Mouse (Mus musculus): ENCODE results near the gene Hist1h2bc. TPM values are rescaled to one million over a fixed set of nuclear protein-coding genes. Genes with fewer than 3 reads are reported as not detected.
A peak's percentile ranks its signal among the peaks of the same experiment; 100 is the strongest.
"Not testable (repeated sequence)": the region's sequence is repeated elsewhere in the genome, so short reads cannot be mapped to it uniquely, and the experiment has no call there.

The Hist1h2bc gene
- polyA plus RNA-seq, 1 experiment: 32.0 TPM

DNA sequence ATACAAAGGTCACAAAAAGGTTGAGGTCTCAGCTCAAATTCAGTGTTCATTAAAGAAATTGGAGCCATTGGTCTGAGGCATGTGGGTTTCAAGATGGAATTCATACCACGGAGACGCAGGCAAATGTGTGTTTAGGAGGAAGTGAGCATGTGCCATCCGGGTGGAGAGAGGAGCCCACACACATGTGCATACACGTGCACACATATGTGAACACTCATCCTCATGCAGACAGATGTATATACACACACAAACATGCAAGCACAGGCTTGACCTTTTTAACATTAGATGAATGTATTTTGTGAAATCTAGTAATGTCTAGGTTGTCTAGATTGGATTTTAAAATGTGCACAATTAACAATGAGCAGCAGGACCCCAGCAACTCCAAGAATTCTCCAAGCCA is 18.2 kb downstream of the Hist1h2bc start:
- TF ChIP-seq POLR2A (IDR thresholded peaks at IDR 0.05; ENCODE audit: borderline replicate concordance, extremely low read depth, insufficient read depth, insufficient read length, poor library complexity, severe bottlenecking): no peak
- TF ChIP-seq CTCF (IDR thresholded peaks at IDR 0.05; ENCODE audit: borderline replicate concordance, extremely low read depth, insufficient read depth, insufficient read length): no peak
- DNase-seq (ENCODE audit: low read depth): no peak

DNA sequence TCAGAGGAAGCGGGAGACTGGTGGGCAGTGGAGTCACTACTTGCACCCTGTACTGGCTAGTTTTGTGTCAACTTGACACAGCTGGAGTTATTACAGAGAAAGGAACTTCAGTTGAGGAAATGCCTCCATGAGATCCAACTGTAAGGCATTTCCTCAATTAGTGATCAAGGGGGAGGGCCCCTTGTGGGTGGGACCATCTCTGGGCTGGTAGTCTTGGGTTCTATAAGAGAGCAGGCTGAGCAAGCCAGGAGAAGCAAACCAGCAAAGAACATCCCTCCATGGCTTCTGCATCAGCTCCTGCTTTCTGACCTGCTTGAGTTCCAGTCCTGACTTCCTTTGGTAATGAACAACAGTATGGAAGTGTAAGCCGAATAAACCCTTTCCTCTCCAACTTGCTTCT is 18.8 kb downstream of the Hist1h2bc start:
- DNase-seq (ENCODE audit: low read depth): not testable (repeated sequence)

DNA sequence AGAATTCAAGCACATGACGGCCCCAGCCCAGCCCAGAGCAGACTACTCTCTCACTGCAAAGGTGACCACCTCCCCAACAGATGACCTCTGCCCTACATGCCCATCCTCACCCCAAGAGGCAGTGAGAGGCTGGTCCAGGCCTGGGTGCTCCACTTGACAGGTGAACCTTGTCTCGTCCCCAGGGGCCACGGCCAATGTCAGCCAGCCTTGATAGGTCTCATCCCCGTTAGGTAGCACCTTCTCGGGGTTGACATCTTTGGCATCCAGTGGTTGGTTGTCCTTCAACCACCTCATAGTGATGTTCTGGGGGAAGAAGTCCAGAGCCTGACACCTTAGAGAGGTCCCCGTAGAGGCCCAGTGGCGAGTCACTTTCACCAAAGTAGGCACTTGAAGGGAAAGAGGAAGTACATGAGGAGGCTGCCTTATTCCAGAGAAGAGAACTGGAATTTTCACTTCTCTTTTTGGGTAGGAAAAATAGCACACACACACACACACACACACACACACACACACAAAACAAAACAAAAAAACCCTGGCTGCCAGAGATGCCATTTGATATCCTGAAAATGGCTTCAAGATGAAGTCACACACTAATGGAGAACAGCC is 21.9 kb downstream of the Hist1h2bc start:
- TF ChIP-seq POLR2A (IDR thresholded peaks at IDR 0.05; ENCODE audit: borderline replicate concordance, extremely low read depth, insufficient read depth, insufficient read length, poor library complexity, severe bottlenecking) (no peak), CTCF (IDR thresholded peaks at IDR 0.05; ENCODE audit: borderline replicate concordance, extremely low read depth, insufficient read depth, insufficient read length) (no peak)
- DNase-seq (ENCODE audit: low read depth): no peak

DNA sequence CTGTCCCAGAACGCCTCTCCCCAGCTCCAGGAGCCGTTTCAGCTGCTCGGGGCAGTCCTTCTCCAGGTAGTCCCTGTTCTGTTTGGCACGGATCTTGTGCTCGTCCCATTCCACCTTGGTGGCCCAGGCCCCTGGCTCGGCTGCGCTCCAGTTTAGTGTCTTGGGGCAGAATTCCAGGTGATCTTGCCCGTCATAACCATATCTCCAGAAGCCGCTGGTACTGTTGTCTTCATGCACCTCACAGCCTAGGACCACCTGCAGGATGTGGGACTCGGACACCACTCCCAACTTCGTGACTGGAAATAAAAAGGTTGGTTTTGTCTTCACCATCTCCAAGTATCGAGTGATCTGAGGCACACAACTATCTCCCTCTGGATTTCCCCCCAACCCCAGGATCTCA is 22.8 kb downstream of the Hist1h2bc start:
- no peak for DNase-seq (ENCODE audit: low read depth)
- TF ChIP-seq CTCF (IDR thresholded peaks at IDR 0.05; ENCODE audit: borderline replicate concordance, extremely low read depth, insufficient read depth, insufficient read length): no peak
- TF ChIP-seq POLR2A (IDR thresholded peaks at IDR 0.05; ENCODE audit: borderline replicate concordance, extremely low read depth, insufficient read depth, insufficient read length, poor library complexity, severe bottlenecking): no peak

DNA sequence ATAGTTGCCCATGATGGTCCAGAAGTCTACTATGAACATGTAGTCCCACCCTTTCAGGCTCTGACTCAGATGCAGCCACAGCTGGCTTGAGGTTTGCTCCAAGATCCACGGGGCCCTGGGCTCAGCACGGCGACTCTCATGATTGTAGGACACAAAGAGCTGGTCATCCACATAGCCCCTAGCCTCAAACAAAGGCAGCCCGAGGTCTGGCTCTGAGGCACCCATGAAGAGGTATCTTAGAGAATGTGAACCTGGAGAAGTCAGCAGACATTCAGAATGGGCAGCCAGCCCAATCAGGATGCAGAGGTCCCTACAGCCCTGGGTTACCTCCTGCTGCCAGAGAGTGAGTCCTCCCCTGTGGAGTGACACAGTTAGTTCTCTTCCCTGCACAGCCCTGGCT is 24.0 kb downstream of the Hist1h2bc start:
- no peak for DNase-seq (ENCODE audit: low read depth)
- TF ChIP-seq CTCF (IDR thresholded peaks at IDR 0.05; ENCODE audit: borderline replicate concordance, extremely low read depth, insufficient read depth, insufficient read length) (no peak), POLR2A (IDR thresholded peaks at IDR 0.05; ENCODE audit: borderline replicate concordance, extremely low read depth, insufficient read depth, insufficient read length, poor library complexity, severe bottlenecking) (no peak)

DNA sequence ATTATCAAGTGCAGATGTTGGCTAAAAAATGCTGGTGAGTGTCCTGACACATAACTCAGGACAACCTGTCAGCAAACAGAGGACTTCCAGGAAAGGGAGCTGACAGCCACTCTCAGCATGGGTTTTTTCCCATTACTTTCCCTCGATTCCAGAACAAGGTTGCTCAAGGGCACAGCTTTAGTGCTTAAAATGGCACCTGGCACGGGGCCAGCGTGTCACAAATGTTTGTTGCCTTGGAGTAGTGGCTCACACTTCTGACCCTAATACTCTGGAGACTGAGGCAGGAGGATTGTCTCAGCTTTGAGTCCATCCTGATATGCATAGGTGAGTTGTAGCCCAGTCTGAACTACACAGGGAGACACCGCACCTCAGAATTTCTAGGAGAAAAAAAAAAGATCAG is 24.7 kb downstream of the Hist1h2bc start:
- TF ChIP-seq CTCF (IDR thresholded peaks at IDR 0.05; ENCODE audit: borderline replicate concordance, extremely low read depth, insufficient read depth, insufficient read length) (no peak), POLR2A (IDR thresholded peaks at IDR 0.05; ENCODE audit: borderline replicate concordance, extremely low read depth, insufficient read depth, insufficient read length, poor library complexity, severe bottlenecking) (no peak)

DNA sequence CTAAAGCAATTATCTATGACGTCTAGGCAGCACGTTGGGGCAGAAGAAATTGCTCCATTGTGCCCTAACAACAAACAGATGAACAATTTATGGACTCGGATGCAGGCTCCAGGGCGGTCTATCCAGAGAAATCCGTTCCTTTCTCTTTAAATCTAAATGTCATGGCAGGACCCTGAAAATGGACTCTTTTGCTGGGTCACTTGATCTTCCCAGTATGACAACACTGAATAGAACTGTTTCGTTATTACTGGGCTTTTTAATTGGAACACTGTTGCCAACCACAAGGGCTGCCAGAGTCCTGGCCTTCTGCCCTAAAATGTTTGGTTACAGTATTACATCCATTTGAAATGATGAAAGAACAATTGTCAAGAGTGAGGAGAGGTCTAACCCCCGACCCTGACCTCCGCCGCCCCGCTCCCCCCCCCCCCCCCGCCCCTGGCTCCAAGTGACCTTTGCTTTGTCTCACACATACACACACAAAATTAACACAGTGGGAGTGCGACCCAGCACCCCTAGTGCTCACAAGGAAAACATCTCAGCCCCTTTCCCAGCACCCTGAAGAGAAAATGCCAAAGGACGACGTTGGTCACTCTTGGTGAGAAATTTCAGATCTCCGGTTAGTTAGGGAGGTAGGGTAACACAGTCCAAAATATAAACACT is 25.8 kb downstream of the Hist1h2bc start:
- peak; percentile 35 for DNase-seq (ENCODE audit: low read depth)

More for the DNA sequence above, 24.7 kb downstream of the Hist1h2bc start:
- DNase-seq (ENCODE audit: low read depth): no peak

DNA sequence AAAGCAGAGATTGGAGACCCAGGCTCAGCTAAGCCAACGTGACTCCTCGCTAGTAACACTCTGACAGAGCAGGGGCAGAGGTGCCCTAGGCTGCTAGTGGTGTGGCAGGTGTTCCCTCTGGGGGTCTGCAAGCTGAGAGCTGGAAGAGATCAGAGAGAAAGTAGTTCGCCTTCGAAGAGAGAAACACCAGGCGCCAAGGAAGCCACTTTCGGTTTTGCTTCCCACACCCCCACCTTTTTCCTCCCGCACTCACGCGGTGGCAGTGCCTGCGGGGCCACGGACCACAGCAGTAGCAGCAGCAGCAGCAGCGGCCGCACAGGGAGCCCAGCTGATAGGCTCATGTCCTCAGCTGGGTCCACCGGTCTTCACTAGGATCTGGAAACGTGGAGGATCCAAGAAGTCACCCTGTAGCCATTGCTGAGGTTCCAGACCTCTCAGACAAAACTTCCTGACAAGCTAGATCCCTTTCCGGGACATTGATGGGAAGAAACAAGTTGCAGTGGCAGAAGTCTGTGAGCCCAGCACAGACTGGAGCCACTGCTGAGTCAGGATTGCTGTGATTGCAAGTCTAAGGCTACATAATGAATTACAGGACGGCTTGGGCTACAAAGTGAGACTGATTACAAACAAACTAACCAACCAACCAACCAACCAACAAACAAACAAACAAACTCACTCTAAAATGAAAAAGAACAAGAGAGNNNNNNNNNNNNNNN is 26.5 kb downstream of the Hist1h2bc start, which contains the start of gene Hfe:
Hfe (minus strand) TSS at position 481 of the 716 bp plus-strand sequence.
- DNase-seq (ENCODE audit: low read depth): peak; percentile 51
- no peak for TF ChIP-seq CTCF (IDR thresholded peaks at IDR 0.05; ENCODE audit: borderline replicate concordance, extremely low read depth, insufficient read depth, insufficient read length)
- no peak for TF ChIP-seq POLR2A (IDR thresholded peaks at IDR 0.05; ENCODE audit: borderline replicate concordance, extremely low read depth, insufficient read depth, insufficient read length, poor library complexity, severe bottlenecking)

More for the DNA sequence above, 25.8 kb downstream of the Hist1h2bc start:
- no peak for TF ChIP-seq CTCF (IDR thresholded peaks at IDR 0.05; ENCODE audit: borderline replicate concordance, extremely low read depth, insufficient read depth, insufficient read length)

DNA sequence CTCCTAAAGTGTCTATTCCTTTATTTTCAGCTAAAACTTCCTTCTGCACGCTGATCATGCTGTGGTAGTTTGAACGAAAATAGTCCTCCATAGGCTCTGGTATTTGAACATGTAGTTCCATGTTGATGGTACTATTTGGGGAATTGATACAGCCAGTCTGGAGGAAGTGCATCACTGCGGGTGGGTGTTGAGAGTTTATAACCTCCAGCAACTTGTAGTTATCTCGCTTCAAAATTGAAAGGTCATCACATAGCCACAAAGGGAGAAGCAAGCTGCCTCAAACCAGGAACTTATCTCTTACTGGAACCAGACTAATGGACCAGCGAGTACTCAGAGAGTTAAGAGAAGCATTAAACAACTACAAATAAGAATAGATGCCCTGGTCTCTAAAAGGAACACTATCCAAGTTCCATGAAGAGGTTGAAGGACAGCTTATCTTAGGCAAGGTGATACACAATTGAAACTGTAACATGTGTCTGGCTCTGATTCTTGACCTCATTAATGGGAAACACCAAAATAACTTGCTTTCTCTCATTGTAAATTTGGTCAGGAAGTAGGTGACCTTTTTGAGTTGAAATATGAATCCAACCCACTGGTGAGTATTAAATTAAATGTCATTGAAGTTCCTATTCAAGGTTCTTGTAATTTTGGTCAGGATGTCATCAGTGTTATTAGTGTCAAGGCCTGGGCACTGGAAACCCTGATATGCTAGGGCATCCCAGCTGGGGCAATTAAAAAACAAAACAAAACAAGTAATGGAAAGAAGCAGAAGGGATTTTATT is 32.5 kb downstream of the Hist1h2bc start:
- no peak for TF ChIP-seq POLR2A (IDR thresholded peaks at IDR 0.05; ENCODE audit: borderline replicate concordance, extremely low read depth, insufficient read depth, insufficient read length, poor library complexity, severe bottlenecking)
- TF ChIP-seq CTCF (IDR thresholded peaks at IDR 0.05; ENCODE audit: borderline replicate concordance, extremely low read depth, insufficient read depth, insufficient read length): no peak
- no peak for DNase-seq (ENCODE audit: low read depth)

DNA sequence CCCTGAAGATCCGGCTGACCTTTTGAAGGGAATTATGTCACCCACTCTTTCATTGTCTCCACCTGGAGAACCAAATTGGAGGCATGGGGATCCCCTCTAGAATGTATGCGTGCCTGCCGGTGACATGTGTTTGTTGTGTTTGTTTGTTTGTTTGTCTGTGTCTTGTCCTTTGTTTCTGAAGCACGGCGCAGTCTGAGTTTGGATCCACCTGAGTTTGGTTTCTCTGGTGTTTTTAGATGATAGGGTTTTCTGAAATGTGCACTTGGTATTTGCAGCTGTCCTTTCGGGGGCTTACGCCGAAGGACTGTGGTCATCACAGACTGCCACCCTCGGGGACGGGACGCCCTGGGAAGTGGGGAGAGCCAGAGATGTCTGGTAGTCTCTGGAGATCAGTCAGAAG is 33.2 kb downstream of the Hist1h2bc start:
- no peak for DNase-seq (ENCODE audit: low read depth)

DNA sequence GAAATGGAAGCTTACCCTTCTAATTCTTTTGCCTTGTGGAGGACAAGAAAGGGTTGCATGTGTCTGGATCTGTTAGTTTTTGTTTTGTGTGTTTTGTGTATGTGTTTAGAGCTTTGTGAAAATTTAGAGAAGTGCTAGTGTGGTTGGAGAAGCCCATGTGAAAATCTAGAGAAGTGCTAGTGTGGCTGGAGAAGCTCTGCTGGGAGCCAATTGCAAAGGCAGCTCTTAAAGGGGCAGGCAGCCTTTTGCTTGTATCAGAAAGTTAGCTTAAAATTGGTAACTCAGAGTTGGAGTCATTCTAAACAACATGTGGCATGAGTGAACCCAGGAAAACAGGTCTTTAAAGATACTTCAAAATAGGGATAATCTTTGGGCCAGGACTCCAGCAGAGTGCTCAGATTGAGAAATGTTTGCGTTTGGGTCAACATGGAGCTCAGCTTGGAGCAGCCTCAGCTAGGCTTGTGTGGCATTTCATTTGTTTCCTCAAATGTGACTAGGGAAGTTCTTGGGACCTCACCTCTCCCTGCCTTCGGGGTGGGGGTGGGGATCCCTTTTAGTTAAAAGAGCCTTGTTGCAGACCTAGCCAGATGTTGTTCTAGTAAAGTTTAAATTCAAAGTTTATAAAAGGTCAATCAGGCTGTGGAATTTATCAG is 33.7 kb downstream of the Hist1h2bc start:
- not testable (repeated sequence) for DNase-seq (ENCODE audit: low read depth)

More for the DNA sequence above, 33.2 kb downstream of the Hist1h2bc start:
- TF ChIP-seq CTCF (IDR thresholded peaks at IDR 0.05; ENCODE audit: borderline replicate concordance, extremely low read depth, insufficient read depth, insufficient read length) (no peak), POLR2A (IDR thresholded peaks at IDR 0.05; ENCODE audit: borderline replicate concordance, extremely low read depth, insufficient read depth, insufficient read length, poor library complexity, severe bottlenecking) (no peak)

All from brain, embryonic 14.5 days (tissue).